ENCODE assay signal across 8 mouse cellular contexts in genomic region chr19:4624406-4625178, GRCm38 (mm10). TPM values are rescaled to one million over a fixed set of nuclear protein-coding genes. Genes with fewer than 3 reads are reported as not detected.
A peak's percentile ranks its signal among the peaks of the same experiment; 100 is the strongest.
DNase-seq lines count a peak whose midpoint lies in the region; ATAC-seq and TF ChIP-seq lines count a peak whose summit lies in the region.

No protein-coding gene starts in this region.

- H3K9ac ChIP-seq in lung, embryonic 14.5 days, result peak overlapping the region; percentile 96
- H3K9ac ChIP-seq in limb, embryonic 12.5 days (replicated peaks), result peak overlapping the region; percentile 94

- peak overlapping the region; percentile 82 for H3K4me3 ChIP-seq in lung, embryonic 14.5 days (ENCODE audit: low read depth, low read length)
- peak overlapping the region; percentile 90 for H3K4me3 ChIP-seq in limb, embryonic 12.5 days (replicated peaks)
- peak overlapping the region; percentile 97 for H3K4me3 ChIP-seq in olfactory bulb, adult 2 months (ENCODE audit: insufficient read depth, low read depth, low read length)

- DNase-seq in lung, embryonic 14.5 days, result no peak
- no peak for DNase-seq in lung, postnatal 14 days
- DNase-seq in ovary, adult 18-20 months (ENCODE audit: low spot score), result no peak
- DNase-seq in Muller cell, postnatal 12 days (ENCODE audit: inconsistent ontology term), result no peak
- DNase-seq in cerebellum, adult 9-11 months, result no peak

- WGBS in lung, embryonic 14.5 days, result 23% methylated on average over 4 of the region's 4 CpGs
- 34% methylated on average over 4 of the region's 4 CpGs for WGBS in limb, embryonic 12.5 days
- 17% methylated on average over 4 of the region's 4 CpGs for WGBS in olfactory bulb, adult 2 months

- H3K36me3 ChIP-seq in lung, embryonic 14.5 days (ENCODE audit: insufficient read depth), result peaks cover 36% of the 10 kb centered on the region; the same call in 1 of the 2 replicates
- H3K36me3 ChIP-seq in limb, embryonic 12.5 days, result peaks cover 43% of the 10 kb centered on the region

- no peaks in the 10 kb centered on the region for H3K27me3 ChIP-seq in lung, embryonic 14.5 days (ENCODE audit: insufficient read depth, low read length)
- H3K27me3 ChIP-seq in limb, embryonic 12.5 days, result no peaks in the 10 kb centered on the region

- TF ChIP-seq POLR2A in olfactory bulb, adult 2 months (IDR thresholded peaks at IDR 0.05; ENCODE audit: insufficient read depth, low read depth, low read length), result no peak

- no peaks in the 10 kb centered on the region for H3K9me3 ChIP-seq in lung, embryonic 14.5 days (ENCODE audit: low read depth, low read length)
- H3K9me3 ChIP-seq in limb, embryonic 12.5 days, result no peaks in the 10 kb centered on the region

- ATAC-seq in lung, embryonic 14.5 days (ENCODE audit: insufficient read depth), result no peak; the same call in none of the 2 replicates
- ATAC-seq in erythroblast, adult 5-6 weeks (replicated peaks; ENCODE audit: low FRiP score, poor library complexity, severe bottlenecking), result peak; percentile 28
- ATAC-seq in limb, embryonic 12.5 days (ENCODE audit: insufficient number of reproducible peaks, insufficient read depth, low FRiP score, low TSS enrichment, low read depth), result peak; percentile 4; the same call in 1 of the 2 replicates

- H3K27ac ChIP-seq in lung, embryonic 14.5 days (ENCODE audit: low read depth), result peak overlapping the region; percentile 89
- H3K27ac ChIP-seq in limb, embryonic 12.5 days, result peak overlapping the region; percentile 92
- no peak overlapping the region for H3K27ac ChIP-seq in olfactory bulb, adult 2 months (ENCODE audit: insufficient read depth, low read depth, low read length)

- no peak for TF ChIP-seq CTCF in lung, embryonic 14.5 days (IDR thresholded peaks at IDR 0.05; ENCODE audit: low read depth)
- TF ChIP-seq CTCF in olfactory bulb, adult 2 months (IDR thresholded peaks at IDR 0.05; ENCODE audit: insufficient read depth, low read depth, low read length), result no peak

- peaks cover 10% of the 10 kb centered on the region; the same call in 1 of the 2 replicates for H3K4me1 ChIP-seq in lung, embryonic 14.5 days (ENCODE audit: insufficient read depth)
- H3K4me1 ChIP-seq in limb, embryonic 12.5 days (replicated peaks), result peaks cover 28% of the 10 kb centered on the region
- peaks cover 10% of the 10 kb centered on the region; the same call in 1 of the 2 replicates for H3K4me1 ChIP-seq in olfactory bulb, adult 2 months (ENCODE audit: control insufficient read depth, insufficient read depth, low read length)

- peak overlapping the region; percentile 68 for H3K4me2 ChIP-seq in lung, embryonic 14.5 days
- H3K4me2 ChIP-seq in limb, embryonic 12.5 days, result peak overlapping the region; percentile 82

RNA-seq across cellular contexts. Expression of gene Rce1, which starts 0.8 kb away (rescaled TPM):
- polyA plus RNA-seq in lung, embryonic 14.5 days (2014; fragmentation: Nextera tagmentation; extraction: Ambion mirVana), result 72.6 and 74.7 TPM in 2 replicates
- 10.9 and 17.3 TPM in 2 replicates for total RNA-seq in erythroblast, adult 5-6 weeks (2015; ENCODE audit: low replicate concordance)
- total RNA-seq in erythroblast, adult 5-6 weeks (2017; ENCODE audit: low replicate concordance), result 2.9 and 10.6 TPM in 2 replicates
- 68.1 and 68.8 TPM in 2 replicates for polyA plus RNA-seq in limb, embryonic 12.5 days (2016; fragmentation: Nextera tagmentation; extraction: Ambion mirVana)
- not detected in 2 replicates for polyA plus RNA-seq in olfactory bulb, adult 2 months (2012; ENCODE audit: insufficient read depth, insufficient read length, low replicate concordance, missing spikeins)

RNA-seq across cellular contexts. Expression of gene Lrfn4, which starts 9.1 kb away (rescaled TPM):
- 10.0 and 10.1 TPM in 2 replicates for polyA plus RNA-seq in lung, embryonic 14.5 days (2014; fragmentation: Nextera tagmentation; extraction: Ambion mirVana)
- 0.38 and 0.63 TPM in 2 replicates for total RNA-seq in erythroblast, adult 5-6 weeks (2015; ENCODE audit: low replicate concordance)
- total RNA-seq in erythroblast, adult 5-6 weeks (2017; ENCODE audit: low replicate concordance), result not detected in 2 replicates
- 12.1 and 15.4 TPM in 2 replicates for polyA plus RNA-seq in limb, embryonic 12.5 days (2016; fragmentation: Nextera tagmentation; extraction: Ambion mirVana)
- polyA plus RNA-seq in olfactory bulb, adult 2 months (2012; ENCODE audit: insufficient read depth, insufficient read length, low replicate concordance, missing spikeins), result not detected in 2 replicates

Comparison
In these comparisons a context has a peak if more than half of its experiments do, and no peak if none do; other contexts are left out.
1. RNA of gene Rce1, which starts 0.8 kb away (polyA plus RNA-seq): 72.6 to 74.7 TPM in lung, embryonic 14.5 days and 68.1 to 68.8 TPM in limb, embryonic 12.5 days; not detected in olfactory bulb, adult 2 months; every median in the first group is over 10 times any median in the second.
2. RNA of gene Lrfn4, which starts 9.1 kb away (polyA plus RNA-seq): 12.1 to 15.4 TPM in limb, embryonic 12.5 days and 10.0 to 10.1 TPM in lung, embryonic 14.5 days; not detected in olfactory bulb, adult 2 months; every median in the first group is over 10 times any median in the second.
3. Peak in every context shown above with its lines, with median percentiles within 50 percentile points of each other: H3K4me3 ChIP-seq.